Mouse (Mus musculus) retina, embryonic 14.5 days (tissue): ENCODE data around the gene Tph2.
A peak's percentile ranks its signal among the peaks of the same experiment; 100 is the strongest.

Source experiments
- DNase-seq: peaks from one replicate; pipeline ENCODE4 v3.0.0-alpha.2; 2015; ENCODE audit warnings: low spot score

Gene Tph2

GRCm38 (mm10) chr10:115137016-115137415 is 47.8 kb downstream of the Tph2 start:
- DNase-seq, result no peak

DNA sequence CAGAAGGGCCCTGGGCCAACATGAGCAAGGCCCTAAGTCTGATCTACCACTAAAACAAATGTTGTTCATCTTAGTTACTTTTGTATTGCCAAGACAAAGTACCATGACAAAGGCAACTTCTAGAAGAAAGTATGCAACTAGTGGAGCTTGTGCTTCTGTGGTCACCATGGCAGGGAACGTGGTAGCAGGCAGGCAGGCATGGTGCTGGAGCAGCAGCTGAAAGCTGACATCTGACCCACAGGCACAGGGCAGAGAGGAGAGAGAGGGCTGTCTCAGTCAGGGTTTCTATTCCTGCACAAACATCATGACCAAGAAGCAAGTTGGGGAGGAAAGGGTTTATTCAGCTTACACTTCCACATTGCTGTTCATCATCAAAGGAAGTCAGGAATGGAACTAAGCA is 56.9 kb downstream of the Tph2 start:
- DNase-seq, result no peak

- DNase-seq, result no peak
Measured at GRCm38 (mm10) chr10:115125550-115125949, 59.3 kb downstream of the Tph2 start.

- no peak for DNase-seq
Measured at GRCm38 (mm10) chr10:115125027-115125426, 59.8 kb downstream of the Tph2 start.

DNA sequence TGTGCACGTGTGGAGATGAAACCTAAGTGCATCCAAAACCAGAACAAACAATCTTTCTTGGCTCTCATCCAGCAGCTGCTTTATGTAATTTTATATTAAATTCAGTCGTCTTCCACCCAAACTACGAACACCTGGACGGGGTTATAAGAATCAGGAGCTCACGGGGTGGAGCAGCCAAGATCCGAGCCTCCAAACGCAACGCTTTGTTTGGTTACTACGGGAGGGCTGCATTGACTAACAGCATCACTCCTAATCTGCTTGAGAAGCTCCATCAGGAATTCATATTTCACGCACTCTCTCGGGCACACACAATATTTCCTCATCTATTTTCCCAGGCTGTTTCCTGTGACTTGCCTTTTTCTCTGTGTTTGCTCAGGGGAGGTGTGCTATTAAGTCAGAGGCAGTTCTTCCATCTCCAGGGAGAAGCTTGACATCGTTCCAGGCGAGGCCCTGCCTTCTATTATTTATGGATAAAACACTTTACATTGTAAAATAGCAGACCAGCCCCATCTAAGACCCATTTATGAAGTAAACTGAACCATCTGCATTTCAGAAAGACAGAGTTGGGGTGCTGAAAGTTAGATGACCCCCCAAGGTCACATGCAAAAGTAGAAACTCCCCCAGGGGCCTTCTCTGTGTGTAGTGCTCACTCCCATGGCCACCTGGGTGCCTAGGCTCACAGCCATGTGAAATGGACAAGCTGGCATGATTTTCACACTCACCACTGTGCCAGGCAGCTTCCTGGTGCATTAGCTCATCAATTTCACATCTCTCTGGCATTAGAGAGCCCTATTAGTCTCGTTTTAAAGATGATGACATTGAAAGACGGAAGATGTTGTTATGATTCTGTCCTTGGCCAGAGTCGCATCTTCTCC is 76.9 kb downstream of the Tph2 start:
- no peak for DNase-seq

GRCm38 (mm10) chr10:115104175-115104574 is 80.6 kb downstream of the Tph2 start:
- DNase-seq, result no peak

- DNase-seq, result no peak
Measured at GRCm38 (mm10) chr10:115099890-115100580, 84.8 kb downstream of the Tph2 start.

DNA sequence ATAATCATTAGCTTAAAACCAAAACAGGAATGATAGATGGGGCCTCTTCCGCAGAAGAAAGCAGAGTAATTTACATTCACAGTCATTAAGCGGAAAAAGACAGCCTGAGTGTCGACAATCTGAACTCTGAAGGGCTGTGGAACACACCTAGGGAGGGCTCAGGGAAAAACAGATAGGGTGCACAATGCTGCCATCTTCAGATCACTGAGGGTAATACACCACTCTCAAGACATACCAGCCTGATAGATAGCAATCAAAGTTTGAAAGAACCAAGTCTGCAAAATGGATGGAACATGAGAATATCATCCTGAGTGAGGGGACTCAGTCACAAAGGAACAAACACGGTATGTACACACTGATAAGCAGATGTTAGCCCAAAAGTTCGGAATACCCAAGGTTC is 87.7 kb downstream of the Tph2 start:
- DNase-seq, result peak; percentile 90

- DNase-seq, result no peak
Measured at GRCm38 (mm10) chr10:115096191-115096590, 88.6 kb downstream of the Tph2 start.

DNA sequence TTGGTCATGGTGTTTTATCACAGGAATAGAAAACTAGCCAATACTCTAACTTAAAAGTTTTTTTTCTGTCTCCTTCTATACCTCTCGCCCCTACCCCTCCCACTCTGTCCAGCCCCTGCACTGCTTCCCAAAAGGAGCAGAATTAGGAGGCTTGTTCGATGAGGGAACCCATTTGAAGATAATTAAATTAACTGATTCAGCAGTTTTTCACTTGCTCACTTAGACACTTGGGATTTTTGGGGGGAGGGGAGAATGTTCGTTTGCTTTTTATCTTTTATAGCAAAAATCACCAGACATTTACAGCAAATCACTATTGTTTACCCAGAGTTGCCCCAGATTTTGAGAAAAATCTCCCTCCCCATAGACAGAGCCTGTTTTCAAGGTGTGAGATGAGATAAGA is 106.6 kb downstream of the Tph2 start:
- no peak for DNase-seq

GRCm38 (mm10) chr10:115069123-115069911 is 115.5 kb downstream of the Tph2 start:
- DNase-seq, result no peak

DNA sequence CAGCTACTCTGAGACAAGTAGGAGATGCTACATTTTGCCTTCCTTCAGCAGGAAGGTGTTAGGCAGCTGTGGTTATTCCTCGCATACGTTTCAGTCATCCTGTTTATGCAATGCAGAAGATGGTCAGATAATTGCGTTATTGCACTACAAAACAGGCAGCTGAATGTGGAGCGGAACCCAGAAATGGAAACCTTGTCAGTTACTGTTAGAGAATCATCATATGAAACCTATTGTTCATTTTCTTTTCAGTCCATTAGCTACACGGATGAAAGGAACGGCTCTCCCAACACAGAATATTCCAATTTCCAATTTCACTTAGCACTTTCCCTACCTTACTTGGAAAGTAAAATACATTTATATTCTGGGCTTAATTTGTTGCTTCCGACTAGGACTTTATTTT is 120.9 kb downstream of the Tph2 start:
- peak; percentile 69 for DNase-seq

- DNase-seq, result no peak
Measured at GRCm38 (mm10) chr10:115061498-115061897, 123.3 kb downstream of the Tph2 start.

DNA sequence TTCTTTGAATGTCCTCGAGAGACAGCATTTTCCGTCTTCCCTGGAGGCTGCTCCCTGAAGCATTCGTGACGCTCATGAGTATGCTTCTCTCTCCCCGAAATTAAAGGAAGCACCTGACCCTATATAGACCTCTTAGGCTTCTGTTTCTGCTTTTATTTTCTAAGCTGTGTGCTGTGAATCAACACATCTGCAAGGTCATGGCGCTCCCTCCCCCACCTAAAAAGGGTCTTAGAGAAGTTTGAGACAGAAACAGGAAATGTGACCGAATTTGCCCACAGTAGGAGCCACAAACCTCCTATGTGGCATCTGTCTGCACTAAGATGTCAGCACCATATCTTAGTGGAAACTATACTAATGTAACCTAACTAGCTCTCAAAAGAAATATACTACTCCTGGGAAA is 124.1 kb downstream of the Tph2 start:
- DNase-seq, result no peak

GRCm38 (mm10) chr10:115051602-115052001 is 133.2 kb downstream of the Tph2 start:
- peak; percentile 8 for DNase-seq

DNA sequence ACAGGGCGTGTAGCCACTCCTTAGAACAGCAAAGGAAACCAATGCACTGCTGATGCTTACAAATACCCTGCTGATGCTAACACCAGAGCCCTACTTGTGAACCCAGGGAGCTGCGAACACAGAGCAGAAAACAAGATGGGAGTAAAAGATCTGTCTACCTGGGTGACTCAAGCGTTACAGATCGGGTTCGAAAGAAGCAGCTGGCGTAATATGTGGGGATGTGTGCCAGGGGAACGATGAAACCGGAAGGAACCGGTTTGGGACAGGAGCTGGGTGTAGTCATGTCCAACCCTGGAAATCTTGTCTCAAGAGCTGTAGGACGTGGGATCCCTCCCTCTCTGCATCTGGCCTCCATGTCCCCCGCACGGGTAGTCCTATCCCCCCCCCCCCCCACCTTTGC is 134.1 kb downstream of the Tph2 start:
- no peak for DNase-seq

DNA sequence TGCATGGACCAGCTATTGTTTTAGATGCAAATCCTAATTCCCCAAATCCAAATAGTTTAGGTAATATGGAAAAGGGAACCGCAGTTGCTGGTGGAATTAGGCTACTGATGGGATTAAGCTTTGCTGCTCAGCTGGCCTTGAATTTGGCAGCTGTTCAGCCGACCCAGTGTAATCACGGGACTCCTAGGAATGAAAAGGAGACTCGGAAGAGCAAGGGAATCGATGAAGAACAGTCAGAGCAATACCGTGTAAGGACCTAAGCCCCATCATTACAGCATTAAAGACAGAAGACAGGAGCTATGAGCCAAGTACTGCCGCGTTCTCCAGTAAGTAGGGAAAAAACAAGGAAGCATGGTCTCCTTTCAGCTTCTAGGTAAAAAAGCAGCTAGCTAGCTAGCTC is 134.6 kb downstream of the Tph2 start:
- peak; percentile 53 for DNase-seq

DNA sequence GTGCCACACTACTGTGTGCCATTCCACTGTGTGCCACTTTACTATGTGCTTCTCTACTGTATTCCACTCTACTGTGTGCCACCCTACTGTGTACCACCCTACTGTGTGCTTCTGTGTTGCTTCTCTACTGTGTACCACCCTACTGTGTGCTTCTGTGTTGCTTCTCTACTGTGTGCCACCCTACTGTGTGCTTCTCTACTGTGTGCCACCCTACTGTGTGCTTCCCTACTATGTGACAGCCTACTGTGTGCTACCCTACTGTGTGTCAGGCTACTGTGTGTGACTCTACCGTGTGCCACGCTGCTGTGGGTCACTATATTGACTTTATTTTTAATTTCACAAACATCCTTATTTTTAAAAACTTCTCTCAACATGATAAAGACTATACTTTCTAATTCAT is 136.3 kb downstream of the Tph2 start:
- no peak for DNase-seq

DNA sequence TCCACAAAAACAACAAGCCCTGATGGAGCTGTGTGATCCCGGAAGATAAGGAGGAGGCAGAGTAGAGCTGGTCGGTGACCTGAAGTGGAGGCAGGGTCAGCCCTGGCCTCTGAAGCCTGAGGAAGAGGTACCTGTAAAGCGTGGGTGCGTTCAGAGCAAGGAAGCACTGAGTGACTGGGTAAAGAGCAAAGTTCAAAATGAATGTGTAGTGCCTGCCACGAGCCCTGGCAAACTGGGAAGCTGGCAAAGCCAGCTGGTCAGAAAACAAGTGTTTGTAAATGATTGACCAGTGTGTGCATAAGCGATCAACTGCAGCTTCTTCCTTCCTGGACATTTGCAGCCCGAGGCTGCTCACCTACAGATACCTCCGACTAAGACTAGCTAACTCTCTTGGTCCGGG is 149.1 kb downstream of the Tph2 start:
- no peak for DNase-seq
